Mouse (Mus musculus): Measurements from ENCODE around the gene Gabarap.

Gabarap gene

GRCm38 (mm10) chr11:69966860-69967517 is 24.0 kb upstream of the Gabarap start:
- no peak for DNase-seq (ENCODE audit: extremely low read depth, insufficient read length, low spot score)

GRCm38 (mm10) chr11:69968793-69969192 is 22.1 kb upstream of the Gabarap start:
- no peak for DNase-seq (ENCODE audit: extremely low read depth, insufficient read length, low spot score)

GRCm38 (mm10) chr11:69970222-69970621 is 20.7 kb upstream of the Gabarap start:
- no peak for DNase-seq (ENCODE audit: extremely low read depth, insufficient read length, low spot score)

GRCm38 (mm10) chr11:69970775-69971174 is 20.2 kb upstream of the Gabarap start:
- DNase-seq (ENCODE audit: extremely low read depth, insufficient read length, low spot score): no peak

- no peak for DNase-seq (ENCODE audit: extremely low read depth, insufficient read length, low spot score)
Observed at GRCm38 (mm10) chr11:69974907-69975306, 16.0 kb upstream of the Gabarap start.

- no peak for DNase-seq (ENCODE audit: extremely low read depth, insufficient read length, low spot score)
Observed at GRCm38 (mm10) chr11:69976271-69976670, 14.7 kb upstream of the Gabarap start.

- no peak for DNase-seq (ENCODE audit: extremely low read depth, insufficient read length, low spot score)
Observed at GRCm38 (mm10) chr11:69979827-69980195, 11.1 kb upstream of the Gabarap start.

GRCm38 (mm10) chr11:69980196-69981140 is 10.5 kb upstream of the Gabarap start:
- DNase-seq (ENCODE audit: extremely low read depth, insufficient read length, low spot score): peak; percentile 100

GRCm38 (mm10) chr11:69981141-69981762 is 9.7 kb upstream of the Gabarap start, which contains the start of gene Ctdnep1:
TSS of gene Ctdnep1 (plus strand) at chr11:69981156.
- peak; percentile 50 for DNase-seq (ENCODE audit: extremely low read depth, insufficient read length, low spot score)

- DNase-seq (ENCODE audit: extremely low read depth, insufficient read length, low spot score): no peak
Observed at GRCm38 (mm10) chr11:69982225-69982624, 8.7 kb upstream of the Gabarap start, which contains the start of gene Elp5. TSS of gene Elp5 (minus strand) at chr11:69982517.

GRCm38 (mm10) chr11:69982877-69983276 is 8.1 kb upstream of the Gabarap start:
- no peak for DNase-seq (ENCODE audit: extremely low read depth, insufficient read length, low spot score)

- no peak for DNase-seq (ENCODE audit: extremely low read depth, insufficient read length, low spot score)
Observed at GRCm38 (mm10) chr11:69983377-69983776, 7.6 kb upstream of the Gabarap start.

- DNase-seq (ENCODE audit: extremely low read depth, insufficient read length, low spot score): no peak
Observed at GRCm38 (mm10) chr11:69984431-69984830, 6.5 kb upstream of the Gabarap start.

GRCm38 (mm10) chr11:69989949-69990348 is 994 bp upstream of the Gabarap start:
- DNase-seq (ENCODE audit: extremely low read depth, insufficient read length, low spot score): no peak

- no peak for DNase-seq (ENCODE audit: extremely low read depth, insufficient read length, low spot score)
Observed at GRCm38 (mm10) chr11:69991711-69992110, 768 bp downstream of the Gabarap start.

GRCm38 (mm10) chr11:69992396-69992795 is 1.5 kb downstream of the Gabarap start:
- no peak for DNase-seq (ENCODE audit: extremely low read depth, insufficient read length, low spot score)

GRCm38 (mm10) chr11:69992932-69993331 is 2.0 kb downstream of the Gabarap start:
- DNase-seq (ENCODE audit: extremely low read depth, insufficient read length, low spot score): no peak

GRCm38 (mm10) chr11:69994401-69995090 is 3.6 kb downstream of the Gabarap start:
- no peak for DNase-seq (ENCODE audit: extremely low read depth, insufficient read length, low spot score)

- peak; percentile 98 for DNase-seq (ENCODE audit: extremely low read depth, insufficient read length, low spot score)
Observed at GRCm38 (mm10) chr11:69995391-69995960, 4.5 kb downstream of the Gabarap start, which contains the start of gene Phf23. TSS of gene Phf23 (plus strand) at chr11:69995777.
